Mouse (Mus musculus): ENCODE measurements around the gene D330020A13Rik. TPM values are rescaled to one million over a fixed set of nuclear protein-coding genes. Genes with fewer than 3 reads are reported as not detected.

The D330020A13Rik gene
- polyA plus RNA-seq, 1 experiment from 2014 or later, result not detected

- TF ChIP-seq EP300 (IDR thresholded peaks at IDR 0.05) (no peak), CTCF (IDR thresholded peaks at IDR 0.05) (no peak)
- DNase-seq (ENCODE audit: low spot score) (no peak), ATAC-seq (no peak)
- H3K9me3 ChIP-seq (ENCODE audit: low read length), result no peaks in the 10 kb centered on the region
- H3K4me1 ChIP-seq (ENCODE audit: insufficient read depth, low read depth, low read length), result no peaks in the 10 kb centered on the region
- no peaks in the 10 kb centered on the region for H3K36me3 ChIP-seq (ENCODE audit: insufficient read depth, low read length)
- no peak overlapping the region for H3K9ac ChIP-seq (replicated peaks; ENCODE audit: low read depth)
- no peak overlapping the region for H3K27ac ChIP-seq (ENCODE audit: low read length)
- H3K4me3 ChIP-seq (ENCODE audit: low read depth, low read length), result no peak overlapping the region
- no peaks in the 10 kb centered on the region for H3K27me3 ChIP-seq (replicated peaks; ENCODE audit: insufficient read depth, low read length)
- H3K4me2 ChIP-seq (replicated peaks; ENCODE audit: low read depth, low read length), result no peak overlapping the region
- WGBS, result 51% methylated on average over 4 of the region's 4 CpGs
Measured at GRCm38 (mm10) chr6:120255144-120255543, 39.0 kb upstream of the D330020A13Rik start.

- Histone ChIP-seq H3K4me3 (ENCODE audit: low read depth, low read length) (no peak overlapping the region), H3K36me3 (ENCODE audit: insufficient read depth, low read length) (no peaks in the 10 kb centered on the region), H3K4me2 (replicated peaks; ENCODE audit: low read depth, low read length) (no peak overlapping the region), H3K27ac (ENCODE audit: low read length) (no peak overlapping the region), H3K4me1 (ENCODE audit: insufficient read depth, low read depth, low read length) (no peaks in the 10 kb centered on the region), H3K9ac (replicated peaks; ENCODE audit: low read depth) (no peak overlapping the region), H3K9me3 (ENCODE audit: low read length) (no peaks in the 10 kb centered on the region), H3K27me3 (replicated peaks; ENCODE audit: insufficient read depth, low read length) (no peaks in the 10 kb centered on the region)
- TF ChIP-seq CTCF (IDR thresholded peaks at IDR 0.05), result no peak
- TF ChIP-seq EP300 (IDR thresholded peaks at IDR 0.05), result no peak
- DNase-seq (ENCODE audit: low spot score) (no peak), ATAC-seq (no peak)
- WGBS, result 78% methylated on average over 12 of the region's 12 CpGs
Measured at GRCm38 (mm10) chr6:120255701-120256100, 38.5 kb upstream of the D330020A13Rik start.

- Histone ChIP-seq H3K4me1 (ENCODE audit: insufficient read depth, low read depth, low read length) (no peaks in the 10 kb centered on the region), H3K4me3 (ENCODE audit: low read depth, low read length) (no peak overlapping the region), H3K36me3 (ENCODE audit: insufficient read depth, low read length) (no peaks in the 10 kb centered on the region), H3K9ac (replicated peaks; ENCODE audit: low read depth) (no peak overlapping the region), H3K4me2 (replicated peaks; ENCODE audit: low read depth, low read length) (no peak overlapping the region), H3K9me3 (ENCODE audit: low read length) (no peaks in the 10 kb centered on the region), H3K27ac (ENCODE audit: low read length) (no peak overlapping the region), H3K27me3 (replicated peaks; ENCODE audit: insufficient read depth, low read length) (no peaks in the 10 kb centered on the region)
- 59% methylated on average over 5 of the region's 5 CpGs for WGBS
- TF ChIP-seq EP300 (IDR thresholded peaks at IDR 0.05) (no peak), CTCF (IDR thresholded peaks at IDR 0.05) (no peak)
- no peak for ATAC-seq
- DNase-seq (ENCODE audit: low spot score), result no peak
Measured at GRCm38 (mm10) chr6:120256431-120256935, 37.7 kb upstream of the D330020A13Rik start.

- Histone ChIP-seq H3K4me2 (replicated peaks; ENCODE audit: low read depth, low read length) (no peak overlapping the region), H3K9me3 (ENCODE audit: low read length) (no peaks in the 10 kb centered on the region), H3K27me3 (replicated peaks; ENCODE audit: insufficient read depth, low read length) (no peaks in the 10 kb centered on the region), H3K9ac (replicated peaks; ENCODE audit: low read depth) (no peak overlapping the region), H3K4me1 (ENCODE audit: insufficient read depth, low read depth, low read length) (no peaks in the 10 kb centered on the region), H3K27ac (ENCODE audit: low read length) (no peak overlapping the region), H3K36me3 (ENCODE audit: insufficient read depth, low read length) (no peaks in the 10 kb centered on the region), H3K4me3 (ENCODE audit: low read depth, low read length) (no peak overlapping the region)
- ATAC-seq (no peak), DNase-seq (ENCODE audit: low spot score) (no peak)
- 43% methylated on average over 9 of the region's 9 CpGs for WGBS
- TF ChIP-seq EP300 (IDR thresholded peaks at IDR 0.05) (no peak), CTCF (IDR thresholded peaks at IDR 0.05) (no peak)
Measured at GRCm38 (mm10) chr6:120259481-120259880, 34.7 kb upstream of the D330020A13Rik start.

GRCm38 (mm10) chr6:120262886-120263531 is 31.2 kb upstream of the D330020A13Rik start:
- H3K4me3 ChIP-seq (ENCODE audit: low read depth, low read length), result no peak overlapping the region

GRCm38 (mm10) chr6:120263608-120264007 is 30.6 kb upstream of the D330020A13Rik start:
- no peak overlapping the region for H3K9ac ChIP-seq (replicated peaks; ENCODE audit: low read depth)
- ATAC-seq (no peak), DNase-seq (ENCODE audit: low spot score) (no peak)
- TF ChIP-seq CTCF (IDR thresholded peaks at IDR 0.05) (no peak), EP300 (IDR thresholded peaks at IDR 0.05) (no peak)
- H3K4me1 ChIP-seq (ENCODE audit: insufficient read depth, low read depth, low read length), result no peaks in the 10 kb centered on the region
- 60% methylated on average over 7 of the region's 7 CpGs for WGBS
- H3K36me3 ChIP-seq (ENCODE audit: insufficient read depth, low read length), result no peaks in the 10 kb centered on the region
- H3K27ac ChIP-seq (ENCODE audit: low read length), result no peak overlapping the region
- no peaks in the 10 kb centered on the region for H3K9me3 ChIP-seq (ENCODE audit: low read length)
- no peak overlapping the region for H3K4me3 ChIP-seq (ENCODE audit: low read depth, low read length)
- no peaks in the 10 kb centered on the region for H3K27me3 ChIP-seq (replicated peaks; ENCODE audit: insufficient read depth, low read length)
- no peak overlapping the region for H3K4me2 ChIP-seq (replicated peaks; ENCODE audit: low read depth, low read length)

More at GRCm38 (mm10) chr6:120262886-120263531, 31.2 kb upstream of the D330020A13Rik start:
- Histone ChIP-seq H3K9me3 (ENCODE audit: low read length) (no peaks in the 10 kb centered on the region), H3K9ac (replicated peaks; ENCODE audit: low read depth) (no peak overlapping the region), H3K36me3 (ENCODE audit: insufficient read depth, low read length) (no peaks in the 10 kb centered on the region), H3K27ac (ENCODE audit: low read length) (no peak overlapping the region), H3K4me2 (replicated peaks; ENCODE audit: low read depth, low read length) (no peak overlapping the region), H3K27me3 (replicated peaks; ENCODE audit: insufficient read depth, low read length) (no peaks in the 10 kb centered on the region), H3K4me1 (ENCODE audit: insufficient read depth, low read depth, low read length) (no peaks in the 10 kb centered on the region)
- WGBS, result 64% methylated on average over 12 of the region's 12 CpGs
- DNase-seq (ENCODE audit: low spot score) (no peak), ATAC-seq (no peak)
- TF ChIP-seq EP300 (IDR thresholded peaks at IDR 0.05) (no peak), CTCF (IDR thresholded peaks at IDR 0.05) (no peak)

Data from lung, postnatal 0 days (tissue).